Mouse (Mus musculus) lung, postnatal 0 days (tissue): ENCODE measurements around the gene Gpat3. TPM values are rescaled to one million over a fixed set of nuclear protein-coding genes. Genes with fewer than 3 reads are reported as not detected.

Source experiments
- ATAC-seq: fragments of 200-750 bp; cut with Nextera tagmentation; 2 replicates; pipeline ENCODE4 v1.8.0; 2017; ENCODE audit warnings: moderate library complexity
- DNase-seq: peaks from one replicate; pipeline ENCODE4 v3.0.0-alpha.2; 2016; ENCODE audit warnings: low spot score
- H3K27ac ChIP-seq: fragments of 300-500 bp; sonication (generic); 2 replicates; pipeline ENCODE4 v1.5.1; 2014; ENCODE audit warnings: antibody characterized with exemption, mild to moderate bottlenecking, low read length, mixed read lengths
- H3K27me3 ChIP-seq: fragments of 300-500 bp; sonication (generic); replicated peaks from 2 replicates; pipeline ENCODE4 v1.6.1; 2014; ENCODE audit warnings: low read length, mixed read lengths; ENCODE audit not compliant: insufficient read depth
- H3K36me3 ChIP-seq: fragments of 300-500 bp; sonication (generic); 2 replicates; pipeline ENCODE4 v1.6.1; 2014; ENCODE audit warnings: low read length, mixed read lengths; ENCODE audit not compliant: insufficient read depth
- H3K4me1 ChIP-seq: fragments of 300-500 bp; sonication (generic); 2 replicates; pipeline ENCODE4 v1.6.1; 2014; ENCODE audit warnings: antibody characterized with exemption, low read depth, low read length, mixed read lengths; ENCODE audit not compliant: insufficient read depth
- H3K4me2 ChIP-seq: fragments of 300-500 bp; sonication (generic); replicated peaks from 2 replicates; pipeline ENCODE4 v1.6.1; 2014; ENCODE audit warnings: low read depth, mild to moderate bottlenecking, low read length, moderate library complexity, mixed read lengths
- H3K4me3 ChIP-seq: fragments of 300-500 bp; sonication (generic); 2 replicates; pipeline ENCODE4 v1.5.1; 2014; ENCODE audit warnings: low read depth, low read length
- H3K9ac ChIP-seq: fragments of 300-500 bp; sonication (generic); replicated peaks from 2 replicates; pipeline ENCODE4 v1.6.1; 2014; ENCODE audit warnings: low read depth, mild to moderate bottlenecking
- H3K9me3 ChIP-seq: fragments of 300-500 bp; sonication (generic); 2 replicates; pipeline ENCODE4 v1.6.1; 2016; ENCODE audit warnings: low read length, mixed read lengths
- CTCF ChIP-seq: IDR thresholded peaks from 2 replicates; pipeline ENCODE4 v1.5.1; 2016; ENCODE audit warnings: antibody characterized with exemption, mild to moderate bottlenecking
- EP300 ChIP-seq: IDR thresholded peaks from 2 replicates; pipeline ENCODE4 v1.6.1; 2016; ENCODE audit warnings: antibody characterized with exemption, mild to moderate bottlenecking, control low read depth
- WGBS: fragments of 180-500 bp; shearing (Covaris S2); extraction: QIAGEN DNeasy Blood & Tissue Kit; methylation state at CpG from one replicate; pipeline ENCODE4 v1.1.7; 2014; 5-methylcytosine and 5-hydroxymethylcytosine counted together
- polyA plus RNA-seq: library from polyadenylated mRNA; unstranded; fragments of >200 nt; fragmentation: Nextera tagmentation; extraction: Ambion mirVana; gene quantifications from 2 replicates; pipeline ENCODE4 v1.2.1, GENCODE M21; 2015

The Gpat3 gene
- polyA plus RNA-seq, 1 experiment from 2014 or later, result 2.3 TPM

- H3K27ac ChIP-seq, result no peak overlapping the region
- no peaks in the 10 kb centered on the region for H3K27me3 ChIP-seq
- H3K36me3 ChIP-seq, result no peaks in the 10 kb centered on the region
- no peaks in the 10 kb centered on the region for H3K9me3 ChIP-seq
- no peak for ATAC-seq
- no peak overlapping the region for H3K9ac ChIP-seq
- no peak for TF ChIP-seq CTCF
- no peak for TF ChIP-seq EP300
- WGBS, result 77% methylated on average over 7 of the region's 7 CpGs
- no peak overlapping the region for H3K4me2 ChIP-seq
- DNase-seq, result no peak
- no peak overlapping the region for H3K4me3 ChIP-seq
- no peaks in the 10 kb centered on the region for H3K4me1 ChIP-seq
Observed at GRCm38 (mm10) chr5:100886331-100886988, 40.9 kb downstream of the Gpat3 start.

- ATAC-seq (no peak), DNase-seq (no peak)
- Histone ChIP-seq H3K27ac (no peak overlapping the region), H3K4me2 (no peak overlapping the region), H3K36me3 (no peaks in the 10 kb centered on the region), H3K9me3 (no peaks in the 10 kb centered on the region), H3K27me3 (no peaks in the 10 kb centered on the region), H3K4me1 (no peaks in the 10 kb centered on the region), H3K9ac (no peak overlapping the region), H3K4me3 (no peak overlapping the region)
- WGBS, result 68% methylated on average over 10 of the region's 10 CpGs
- TF ChIP-seq EP300, result no peak
- no peak for TF ChIP-seq CTCF
Observed at GRCm38 (mm10) chr5:100896199-100896598, 50.7 kb downstream of the Gpat3 start.

- no peak overlapping the region for H3K27ac ChIP-seq
- ATAC-seq (no peak), DNase-seq (no peak)
- no peak overlapping the region for H3K9ac ChIP-seq
- WGBS, result 74% methylated on average over 11 of the region's 11 CpGs
- H3K9me3 ChIP-seq, result no peaks in the 10 kb centered on the region
- H3K4me3 ChIP-seq, result no peak overlapping the region
- no peak overlapping the region for H3K4me2 ChIP-seq
- no peaks in the 10 kb centered on the region for H3K27me3 ChIP-seq
- TF ChIP-seq EP300 (no peak), CTCF (no peak)
- no peaks in the 10 kb centered on the region for H3K36me3 ChIP-seq
- no peaks in the 10 kb centered on the region for H3K4me1 ChIP-seq
Observed at GRCm38 (mm10) chr5:100899745-100900489, 54.4 kb downstream of the Gpat3 start.

- H3K36me3 ChIP-seq, result no peaks in the 10 kb centered on the region
- ATAC-seq, result no peak
- WGBS, result 68% methylated on average over 5 of the region's 5 CpGs
- H3K4me2 ChIP-seq, result no peak overlapping the region
- H3K9me3 ChIP-seq, result no peaks in the 10 kb centered on the region
- H3K4me1 ChIP-seq, result no peaks in the 10 kb centered on the region
- H3K9ac ChIP-seq, result no peak overlapping the region
- no peak overlapping the region for H3K4me3 ChIP-seq
- H3K27me3 ChIP-seq, result no peaks in the 10 kb centered on the region
- DNase-seq, result no peak
- TF ChIP-seq EP300 (no peak), CTCF (no peak)
- H3K27ac ChIP-seq, result no peak overlapping the region
Observed at GRCm38 (mm10) chr5:100901046-100901445, 55.5 kb downstream of the Gpat3 start.

- H3K36me3 ChIP-seq, result no peaks in the 10 kb centered on the region
- no peaks in the 10 kb centered on the region for H3K9me3 ChIP-seq
- no peaks in the 10 kb centered on the region for H3K4me1 ChIP-seq
- H3K27ac ChIP-seq, result no peak overlapping the region
- no peak overlapping the region for H3K4me3 ChIP-seq
- H3K27me3 ChIP-seq, result no peaks in the 10 kb centered on the region
- no peak for ATAC-seq
- TF ChIP-seq EP300, result no peak
- no peak for TF ChIP-seq CTCF
- 75% methylated on average over 7 of the region's 7 CpGs for WGBS
- H3K4me2 ChIP-seq, result no peak overlapping the region
- no peak overlapping the region for H3K9ac ChIP-seq
- DNase-seq, result no peak
Observed at GRCm38 (mm10) chr5:100908478-100908877, 63.0 kb downstream of the Gpat3 start.

- ATAC-seq (no peak), DNase-seq (no peak)
- Histone ChIP-seq H3K4me2 (no peak overlapping the region), H3K36me3 (no peaks in the 10 kb centered on the region), H3K9ac (no peak overlapping the region), H3K4me3 (no peak overlapping the region), H3K9me3 (no peaks in the 10 kb centered on the region), H3K4me1 (no peaks in the 10 kb centered on the region), H3K27ac (no peak overlapping the region), H3K27me3 (no peaks in the 10 kb centered on the region)
- 72% methylated on average over 10 of the region's 10 CpGs for WGBS
- TF ChIP-seq CTCF (no peak), EP300 (no peak)
Observed at GRCm38 (mm10) chr5:100908901-100909300, 63.4 kb downstream of the Gpat3 start.
